Mouse (Mus musculus): ENCODE measurements around the gene Me1. TPM values are rescaled to one million over a fixed set of nuclear protein-coding genes. Genes with fewer than 3 reads are reported as not detected.

Me1 gene
- polyA plus RNA-seq, 1 experiment from 2014 or later: 17.3 TPM

DNA sequence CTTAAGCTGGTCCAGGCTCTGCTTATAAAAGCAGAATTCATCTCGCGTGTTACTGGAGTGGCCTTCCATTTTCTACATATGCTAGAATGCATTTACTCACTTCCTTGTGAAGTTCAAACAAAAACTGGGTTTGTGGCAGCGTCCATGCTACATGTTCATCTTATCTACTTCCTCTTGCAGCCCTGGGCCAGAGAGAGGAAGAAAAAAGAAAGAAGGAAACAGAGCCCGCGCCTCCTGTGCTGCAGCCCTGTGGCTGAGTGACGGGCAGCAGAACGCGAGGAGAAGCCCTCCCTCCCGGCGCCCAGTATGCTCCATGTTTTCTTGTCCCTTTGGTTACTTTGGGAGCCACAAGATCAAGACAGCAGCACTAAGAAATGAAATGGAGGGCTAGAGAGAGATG lies 116.1 kb downstream of the Me1 start:
- ATAC-seq (replicated peaks; ENCODE audit: low FRiP score): no peak
- WGBS: 81% methylated on average over 10 of the region's 10 CpGs

GRCm38 (mm10) chr9:86575178-86575577 lies 120.6 kb downstream of the Me1 start:
- Histone ChIP-seq H3K4me1 (peaks cover 17% of the 10 kb centered on the region), H3K9ac (no peak overlapping the region), H3K27ac (no peak overlapping the region), H3K4me2 (no peak overlapping the region), H3K9me3 (replicated peaks) (no peaks in the 10 kb centered on the region), H3K4me3 (replicated peaks) (no peak overlapping the region), H3K36me3 (no peaks in the 10 kb centered on the region), H3K27me3 (no peaks in the 10 kb centered on the region)
- no peak for ATAC-seq (replicated peaks; ENCODE audit: low FRiP score)
- 90% methylated on average over 6 of the region's 6 CpGs for WGBS

More for the DNA sequence above, 116.1 kb downstream of the Me1 start:
- Histone ChIP-seq H3K9me3 (replicated peaks) (no peaks in the 10 kb centered on the region), H3K9ac (no peak overlapping the region), H3K4me2 (no peak overlapping the region), H3K27ac (no peak overlapping the region), H3K36me3 (no peaks in the 10 kb centered on the region), H3K27me3 (no peaks in the 10 kb centered on the region), H3K4me1 (no peaks in the 10 kb centered on the region), H3K4me3 (replicated peaks) (no peak overlapping the region)

GRCm38 (mm10) chr9:86573616-86574303 lies 122.0 kb downstream of the Me1 start:
- Histone ChIP-seq H3K4me3 (replicated peaks) (no peak overlapping the region), H3K9me3 (replicated peaks) (no peaks in the 10 kb centered on the region), H3K4me1 (peaks cover 18% of the 10 kb centered on the region), H3K4me2 (no peak overlapping the region), H3K27me3 (no peaks in the 10 kb centered on the region), H3K36me3 (peaks cover 8% of the 10 kb centered on the region), H3K27ac (no peak overlapping the region), H3K9ac (no peak overlapping the region)
- ATAC-seq (replicated peaks; ENCODE audit: low FRiP score): no peak
- 78% methylated on average over 20 of the region's 20 CpGs for WGBS

GRCm38 (mm10) chr9:86572636-86573291 lies 123.0 kb downstream of the Me1 start:
- ATAC-seq (replicated peaks; ENCODE audit: low FRiP score): peak; percentile 5; the same call in 1 of the 2 replicates
- H3K4me3 ChIP-seq (replicated peaks): peak overlapping the region; percentile 75
- H3K36me3 ChIP-seq: peaks cover 18% of the 10 kb centered on the region
- no peak overlapping the region for H3K27ac ChIP-seq
- peaks cover 18% of the 10 kb centered on the region for H3K4me1 ChIP-seq
- no peaks in the 10 kb centered on the region for H3K27me3 ChIP-seq
- 7% methylated on average over 13 of the region's 13 CpGs for WGBS
- H3K4me2 ChIP-seq: peak overlapping the region; percentile 100
- H3K9me3 ChIP-seq (replicated peaks): no peaks in the 10 kb centered on the region
- peak overlapping the region; percentile 59 for H3K9ac ChIP-seq

DNA sequence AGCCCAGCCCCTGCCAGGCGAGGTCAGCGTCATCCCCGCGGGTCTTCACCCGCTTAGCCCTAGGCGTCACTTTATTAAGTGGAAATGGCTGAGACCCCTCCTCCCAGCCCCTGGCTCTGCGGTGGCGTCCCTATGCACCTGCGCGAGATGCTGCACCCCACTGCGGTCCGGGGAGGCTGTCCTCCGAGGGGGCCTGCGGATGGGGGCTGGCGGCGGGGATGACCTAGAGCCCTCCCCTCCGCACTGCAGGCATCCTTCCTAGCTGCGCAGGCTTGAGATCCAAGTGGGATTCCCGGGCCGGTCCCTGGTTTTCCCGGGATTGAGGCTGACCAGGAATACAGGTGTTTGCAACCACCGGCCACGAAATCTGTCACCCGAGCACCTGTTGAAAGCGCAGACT lies 123.6 kb downstream of the Me1 start:
- peak overlapping the region; percentile 100 for H3K4me2 ChIP-seq
- no peaks in the 10 kb centered on the region for H3K9me3 ChIP-seq (replicated peaks)
- H3K27ac ChIP-seq: no peak overlapping the region
- H3K4me1 ChIP-seq: peaks cover 18% of the 10 kb centered on the region
- peak overlapping the region; percentile 59 for H3K9ac ChIP-seq
- H3K27me3 ChIP-seq: no peaks in the 10 kb centered on the region
- H3K4me3 ChIP-seq (replicated peaks): peak overlapping the region; percentile 75
- peaks cover 23% of the 10 kb centered on the region for H3K36me3 ChIP-seq
- peak; percentile 48 for ATAC-seq (replicated peaks; ENCODE audit: low FRiP score)
- under 1% methylated on average over 25 of the region's 25 CpGs for WGBS

GRCm38 (mm10) chr9:86571540-86572135 lies 124.1 kb downstream of the Me1 start, which contains the start of the genes Pgm3 and Rwdd2a:
Gene Pgm3, minus strand, starts transcription at chr9:86571842.
Gene Rwdd2a, plus strand, starts transcription at chr9:86571991.
- WGBS: 0% methylated on average over 56 of the region's 59 CpGs
- Histone ChIP-seq H3K9me3 (replicated peaks) (no peaks in the 10 kb centered on the region), H3K36me3 (peaks cover 29% of the 10 kb centered on the region), H3K27ac (peak within 1 kb of the TSS; percentile 88), H3K4me3 (replicated peaks) (peak within 1 kb of the TSS; percentile 75), H3K27me3 (no peaks in the 10 kb centered on the region), H3K4me2 (peak within 1 kb of the TSS; percentile 100), H3K4me1 (peaks cover 18% of the 10 kb centered on the region), H3K9ac (peak within 1 kb of the TSS; percentile 61)
- peak; percentile 98 for ATAC-seq (replicated peaks; ENCODE audit: low FRiP score)

DNA sequence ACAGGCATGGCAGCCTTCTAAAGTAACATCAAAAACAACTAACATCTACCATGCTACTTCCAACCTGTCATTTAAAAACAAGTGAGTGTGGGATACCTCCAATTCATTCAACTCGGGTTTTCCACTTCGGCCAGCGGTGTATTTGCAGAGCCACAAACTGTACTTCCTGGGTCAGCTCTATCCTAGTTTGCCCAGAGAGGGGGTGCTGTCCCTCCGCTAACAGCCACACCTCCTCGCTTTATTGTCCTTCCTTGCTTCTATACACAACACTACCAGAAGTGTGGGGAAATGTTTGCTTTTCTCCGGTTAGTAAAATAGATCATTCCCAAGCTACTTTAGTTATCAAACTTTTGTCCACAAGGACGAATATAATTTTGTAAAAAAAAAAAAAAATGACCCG lies 124.8 kb downstream of the Me1 start:
- 11% methylated on average over 8 of the region's 8 CpGs for WGBS
- no peaks in the 10 kb centered on the region for H3K9me3 ChIP-seq (replicated peaks)
- H3K4me3 ChIP-seq (replicated peaks): peak overlapping the region; percentile 75
- H3K36me3 ChIP-seq: peaks cover 36% of the 10 kb centered on the region
- no peak for ATAC-seq (replicated peaks; ENCODE audit: low FRiP score)
- peak overlapping the region; percentile 14; the same call in 1 of the 2 replicates for H3K9ac ChIP-seq
- H3K4me2 ChIP-seq: peak overlapping the region; percentile 100
- peaks cover 18% of the 10 kb centered on the region for H3K4me1 ChIP-seq
- no peaks in the 10 kb centered on the region for H3K27me3 ChIP-seq
- no peak overlapping the region for H3K27ac ChIP-seq

GRCm38 (mm10) chr9:86570261-86570890 lies 125.4 kb downstream of the Me1 start:
- H3K36me3 ChIP-seq: peaks cover 42% of the 10 kb centered on the region
- 0 out of 2 replicates have a peak overlapping the region, but pooled peaks have one; percentile 14 for H3K9ac ChIP-seq
- H3K4me1 ChIP-seq: peaks cover 18% of the 10 kb centered on the region
- no peaks in the 10 kb centered on the region for H3K27me3 ChIP-seq
- H3K4me2 ChIP-seq: peak overlapping the region; percentile 100
- no peaks in the 10 kb centered on the region for H3K9me3 ChIP-seq (replicated peaks)
- peak overlapping the region; percentile 75 for H3K4me3 ChIP-seq (replicated peaks)
- ATAC-seq (replicated peaks; ENCODE audit: low FRiP score): no peak
- H3K27ac ChIP-seq: no peak overlapping the region
- WGBS: 70% methylated on average over 10 of the region's 10 CpGs

- peaks cover 51% of the 10 kb centered on the region for H3K36me3 ChIP-seq
- H3K9ac ChIP-seq: no peak overlapping the region
- no peak overlapping the region for H3K4me2 ChIP-seq
- no peaks in the 10 kb centered on the region for H3K9me3 ChIP-seq (replicated peaks)
- no peaks in the 10 kb centered on the region for H3K27me3 ChIP-seq
- peaks cover 18% of the 10 kb centered on the region for H3K4me1 ChIP-seq
- WGBS: 84% methylated on average over 3 of the region's 3 CpGs
- no peak for ATAC-seq (replicated peaks; ENCODE audit: low FRiP score)
- H3K27ac ChIP-seq: no peak overlapping the region
- no peak overlapping the region for H3K4me3 ChIP-seq (replicated peaks)
Measured at GRCm38 (mm10) chr9:86569314-86569910, 126.3 kb downstream of the Me1 start.

GRCm38 (mm10) chr9:86560543-86560942 lies 135.2 kb downstream of the Me1 start:
- H3K9me3 ChIP-seq (replicated peaks): no peaks in the 10 kb centered on the region
- H3K27me3 ChIP-seq: no peaks in the 10 kb centered on the region
- peaks cover 87% of the 10 kb centered on the region for H3K36me3 ChIP-seq
- no peak overlapping the region for H3K9ac ChIP-seq
- H3K4me1 ChIP-seq: no peaks in the 10 kb centered on the region
- 76% methylated on average over 3 of the region's 3 CpGs for WGBS
- 0 out of 2 replicates have a peak, but pooled peaks have one; percentile 25 for ATAC-seq (replicated peaks; ENCODE audit: low FRiP score)
- H3K4me2 ChIP-seq: no peak overlapping the region
- no peak overlapping the region for H3K27ac ChIP-seq
- H3K4me3 ChIP-seq (replicated peaks): no peak overlapping the region

DNA sequence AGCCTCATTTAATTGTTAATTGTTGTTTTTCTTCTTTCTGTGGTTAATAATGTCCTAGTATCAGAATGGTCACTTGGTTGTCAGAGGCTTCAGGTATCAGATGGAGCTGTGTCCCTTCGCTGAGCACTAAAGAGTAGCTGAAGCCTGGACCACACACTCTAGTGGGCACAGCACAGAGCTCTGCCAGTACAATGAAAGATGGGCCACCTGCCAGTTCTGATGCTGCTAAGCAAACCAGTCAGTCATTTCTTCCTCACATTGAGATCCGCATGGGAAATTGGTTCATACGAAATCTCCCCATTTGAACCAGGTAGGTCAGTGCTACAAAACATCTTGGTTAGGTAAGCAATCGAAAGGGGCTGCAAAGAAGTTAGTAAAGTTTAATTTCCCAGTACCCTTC lies 141.1 kb downstream of the Me1 start:
- no peaks in the 10 kb centered on the region for H3K27me3 ChIP-seq
- WGBS: 90% methylated on average over 4 of the region's 4 CpGs
- H3K4me3 ChIP-seq (replicated peaks): no peak overlapping the region
- peaks cover 80% of the 10 kb centered on the region for H3K36me3 ChIP-seq
- no peaks in the 10 kb centered on the region for H3K9me3 ChIP-seq (replicated peaks)
- no peak overlapping the region for H3K27ac ChIP-seq
- no peak overlapping the region for H3K4me2 ChIP-seq
- ATAC-seq (replicated peaks; ENCODE audit: low FRiP score): no peak
- no peaks in the 10 kb centered on the region for H3K4me1 ChIP-seq
- no peak overlapping the region for H3K9ac ChIP-seq

All from kidney, embryonic 15.5 days (tissue).